Mouse (Mus musculus) stomach, postnatal 0 days (tissue): ENCODE measurements around the gene Kptn. TPM values are rescaled to one million over a fixed set of nuclear protein-coding genes. Genes with fewer than 3 reads are reported as not detected.

ENCODE experiments used
- ATAC-seq: fragments of 200-750 bp; cut with Nextera tagmentation; 2 replicates; pipeline ENCODE4 v1.8.0; 2017; ENCODE audit not compliant: low FRiP score, low TSS enrichment
- DNase-seq: peaks from one replicate; pipeline ENCODE4 v3.0.0-alpha.2; 2016; ENCODE audit warnings: low spot score
- H3K27ac ChIP-seq: fragments of 300-500 bp; sonication (generic); replicated peaks from 2 replicates; pipeline ENCODE4 v1.5.1; 2014; ENCODE audit warnings: mild to moderate bottlenecking, control low read depth
- H3K27me3 ChIP-seq: fragments of 300-500 bp; sonication (generic); 2 replicates; pipeline ENCODE4 v1.6.1; 2014; ENCODE audit warnings: low read length; ENCODE audit not compliant: control insufficient read depth, insufficient read depth
- H3K36me3 ChIP-seq: fragments of 300-500 bp; sonication (generic); 2 replicates; pipeline ENCODE4 v1.6.1; 2014; ENCODE audit warnings: low read length, mixed read lengths; ENCODE audit not compliant: control insufficient read depth, insufficient read depth
- H3K4me1 ChIP-seq: fragments of 300-500 bp; sonication (generic); replicated peaks from 2 replicates; pipeline ENCODE4 v1.6.1; 2014; ENCODE audit warnings: antibody characterized with exemption; ENCODE audit not compliant: control insufficient read depth, insufficient read depth
- H3K4me2 ChIP-seq: fragments of 300-500 bp; sonication (generic); replicated peaks from 2 replicates; pipeline ENCODE4 v1.6.1; 2014; ENCODE audit warnings: low read depth, mild to moderate bottlenecking, control low read depth, moderate library complexity
- H3K4me3 ChIP-seq: fragments of 300-500 bp; sonication (generic); 2 replicates; pipeline ENCODE4 v1.5.1; 2014; ENCODE audit warnings: low read depth, low read length, control low read depth
- H3K9ac ChIP-seq: fragments of 300-500 bp; sonication (generic); 2 replicates; pipeline ENCODE4 v1.6.1; 2014; ENCODE audit warnings: mild to moderate bottlenecking, low read length, control low read depth, mixed read lengths
- H3K9me3 ChIP-seq: fragments of 300-500 bp; sonication (generic); 2 replicates; pipeline ENCODE4 v1.6.1; 2016; ENCODE audit warnings: low read length; ENCODE audit not compliant: control insufficient read depth
- CTCF ChIP-seq: IDR thresholded peaks from 2 replicates; pipeline ENCODE4 v1.5.1; 2016; ENCODE audit warnings: antibody characterized with exemption, low read depth, mild to moderate bottlenecking, moderate library complexity
- EP300 ChIP-seq: optimal IDR thresholded peaks from 2 replicates; pipeline ENCODE3; 2016; ENCODE audit warnings: antibody characterized with exemption
- WGBS: fragments of 180-500 bp; shearing (Covaris S2); extraction: QIAGEN DNeasy Blood & Tissue Kit; methylation state at CpG from one replicate; pipeline ENCODE4 v1.1.7; 2014; 5-methylcytosine and 5-hydroxymethylcytosine counted together
- polyA plus RNA-seq: library from polyadenylated mRNA; unstranded; fragments of >200 nt; fragmentation: Nextera tagmentation; extraction: Ambion mirVana; gene quantifications from 2 replicates; pipeline ENCODE4 v1.2.1, GENCODE M21; 2015

Gene Kptn
- polyA plus RNA-seq, 1 experiment from 2014 or later = 11.8 TPM

- H3K4me3 ChIP-seq = no peak overlapping the region
- 0 out of 2 replicates have a peak, but pooled peaks have one; percentile 8 for ATAC-seq
Measured at GRCm38 (mm10) chr7:16158735-16159134, 39.0 kb downstream of the Kptn start.

GRCm38 (mm10) chr7:16160702-16161101 lies 41.0 kb downstream of the Kptn start:
- TF ChIP-seq EP300 = no peak
- TF ChIP-seq CTCF = no peak
- no peaks in the 10 kb centered on the region for H3K27me3 ChIP-seq
- DNase-seq = peak; percentile 27

More at GRCm38 (mm10) chr7:16158735-16159134, 39.0 kb downstream of the Kptn start:
- H3K27me3 ChIP-seq = no peaks in the 10 kb centered on the region
- H3K9me3 ChIP-seq = no peaks in the 10 kb centered on the region
- no peaks in the 10 kb centered on the region for H3K4me1 ChIP-seq
- no peak overlapping the region for H3K9ac ChIP-seq
- TF ChIP-seq CTCF (no peak), EP300 (no peak)
- H3K27ac ChIP-seq = no peak overlapping the region
- H3K36me3 ChIP-seq = no peaks in the 10 kb centered on the region
- 18% methylated on average over 37 of the region's 39 CpGs for WGBS
- no peak overlapping the region for H3K4me2 ChIP-seq
- DNase-seq = no peak

GRCm38 (mm10) chr7:16161302-16161701 lies 41.6 kb downstream of the Kptn start:
- Histone ChIP-seq H3K9ac (no peak overlapping the region), H3K27ac (no peak overlapping the region), H3K27me3 (no peaks in the 10 kb centered on the region), H3K4me3 (no peak overlapping the region), H3K4me1 (no peaks in the 10 kb centered on the region), H3K36me3 (no peaks in the 10 kb centered on the region), H3K9me3 (no peaks in the 10 kb centered on the region), H3K4me2 (no peak overlapping the region)
- no peak for DNase-seq
- no peak for TF ChIP-seq CTCF
- no peak for TF ChIP-seq EP300
- no peak for ATAC-seq
- WGBS = 86% methylated on average over 9 of the region's 9 CpGs

More at GRCm38 (mm10) chr7:16160702-16161101, 41.0 kb downstream of the Kptn start:
- Histone ChIP-seq H3K4me2 (no peak overlapping the region), H3K27ac (no peak overlapping the region), H3K4me1 (no peaks in the 10 kb centered on the region), H3K36me3 (no peaks in the 10 kb centered on the region), H3K9ac (no peak overlapping the region), H3K4me3 (no peak overlapping the region), H3K9me3 (no peaks in the 10 kb centered on the region)
- no peak for ATAC-seq
- 69% methylated on average over 3 of the region's 3 CpGs for WGBS

- Histone ChIP-seq H3K27ac (no peak overlapping the region), H3K27me3 (no peaks in the 10 kb centered on the region), H3K9me3 (no peaks in the 10 kb centered on the region), H3K4me2 (no peak overlapping the region), H3K4me3 (no peak overlapping the region), H3K9ac (no peak overlapping the region), H3K4me1 (no peaks in the 10 kb centered on the region), H3K36me3 (no peaks in the 10 kb centered on the region)
- TF ChIP-seq EP300 = no peak
- no peak for TF ChIP-seq CTCF
- DNase-seq (no peak), ATAC-seq (no peak)
- 69% methylated on average over 7 of the region's 7 CpGs for WGBS
Measured at GRCm38 (mm10) chr7:16162036-16162435, 42.3 kb downstream of the Kptn start.

GRCm38 (mm10) chr7:16172141-16172581 lies 52.5 kb downstream of the Kptn start:
- ATAC-seq (no peak), DNase-seq (no peak)
- no peak overlapping the region for H3K4me2 ChIP-seq
- no peaks in the 10 kb centered on the region for H3K36me3 ChIP-seq
- H3K9ac ChIP-seq = no peak overlapping the region
- no peaks in the 10 kb centered on the region for H3K4me1 ChIP-seq
- TF ChIP-seq EP300 = no peak
- no peak for TF ChIP-seq CTCF
- H3K27ac ChIP-seq = no peak overlapping the region
- WGBS = 0% methylated on average over 1 of the region's 1 CpGs
- no peak overlapping the region for H3K4me3 ChIP-seq
- H3K9me3 ChIP-seq = no peaks in the 10 kb centered on the region
- H3K27me3 ChIP-seq = no peaks in the 10 kb centered on the region

- Histone ChIP-seq H3K4me2 (no peak overlapping the region), H3K27ac (no peak overlapping the region), H3K4me1 (no peaks in the 10 kb centered on the region), H3K9ac (no peak overlapping the region), H3K4me3 (no peak overlapping the region), H3K9me3 (no peaks in the 10 kb centered on the region), H3K27me3 (no peaks in the 10 kb centered on the region), H3K36me3 (no peaks in the 10 kb centered on the region)
- TF ChIP-seq EP300 (no peak), CTCF (no peak)
- no peak for DNase-seq
- no peak for ATAC-seq
- WGBS = 43% methylated on average over 1 of the region's 1 CpGs
Measured at GRCm38 (mm10) chr7:16172586-16173140, 53.0 kb downstream of the Kptn start.
